Comparison of ENCODE assay signal across 21 mouse cellular contexts in the genomic region with DNA sequence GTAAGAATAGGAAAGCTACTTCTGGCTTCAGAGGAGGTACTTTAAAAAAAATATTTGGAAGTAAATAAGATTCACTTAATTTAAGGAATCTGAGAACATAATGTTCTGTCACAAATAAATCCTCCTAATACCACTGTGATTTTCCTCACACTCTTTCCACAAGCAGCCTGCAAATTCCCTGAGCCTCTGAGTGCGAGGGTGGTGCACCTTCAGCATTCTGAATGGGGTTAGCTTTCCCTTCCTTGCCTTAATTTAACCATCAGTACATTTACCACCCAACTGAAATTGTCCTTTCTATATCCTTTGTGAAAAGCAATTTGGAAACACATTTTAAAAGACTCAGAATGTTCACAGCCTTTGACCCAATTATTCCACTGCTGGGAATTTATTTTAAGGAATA.
DNase-seq lines count a peak whose midpoint lies in the region; ATAC-seq lines count a peak whose summit lies in the region.
"Had no signal": no experiment of that assay in that cellular context is flagged by ENCODE, and none has a peak within 500 bp of the region (broad histone marks: within the 10 kb centered on the region; RNA-seq: fewer than 3 reads in every experiment).

No protein-coding gene starts in this region.

- intact Hi-C loops in left cerebral cortex, postnatal 36 days (cut with DNase I), result no loop called here

- peak; percentile 76 for ATAC-seq in frontal cortex, adult (ENCODE audit: low TSS enrichment)
- ATAC-seq: activated CD4-positive, CD25-positive, alpha-beta regulatory T cell, adult 4 months; CD4-positive, CD25-positive, alpha-beta regulatory T cell, adult 4 months; forebrain, embryonic 13.5 days; forebrain, embryonic 15.5 days; forebrain, postnatal 0 days; Patski had no signal

- no peak for DNase-seq in frontal cortex, postnatal 14 days (ENCODE audit: low spot score in 2 of 2)
- DNase-seq in brain, adult 2 months (ENCODE audit: low read depth, low spot score), result peak; percentile 65
- DNase-seq in telencephalon, adult 2 months (ENCODE audit: low read depth, low spot score), result peak; percentile 36
- DNase-seq in left cerebral cortex, postnatal 36 days (ENCODE audit: low spot score in 2 of 2), result no peak
- DNase-seq: adrenal gland, adult 8-10 months; adrenal gland, postnatal 14 days; adrenal gland, postnatal 36 days; B cell, adult 2 months; cerebellum, adult 11 months; cerebellum, adult 18-20 months; cerebellum, adult 8-10 months; cerebellum, adult 9-11 months; cerebellum, postnatal 14 days; cerebellum, postnatal 36 days; forebrain, postnatal 0 days had no signal

Comparison
In these comparisons a context has a peak if more than half of its experiments do, and no peak if none do; other contexts are left out.
1. DNase-seq: peak in brain, adult 2 months (single experiment) and telencephalon, adult 2 months (single experiment); none in frontal cortex, postnatal 14 days (0 of 2) and left cerebral cortex, postnatal 36 days (0 of 2).